Mouse (Mus musculus) Muller cell, postnatal 12 days (primary cell): ENCODE data around the gene Commd8.
A peak's percentile ranks its signal among the peaks of the same experiment; 100 is the strongest.
"Not testable (repeated sequence)": the region's sequence is repeated elsewhere in the genome, so short reads cannot be mapped to it uniquely, and the experiment has no call there.

Experiments
- DNase-seq: peaks from one replicate; pipeline ENCODE4 v3.0.0-alpha.2; 2015; ENCODE audit errors: inconsistent ontology term

Commd8 gene

GRCm38 (mm10) chr5:72168285-72168621 is 264 bp upstream of the Commd8 start:
- no peak for DNase-seq

GRCm38 (mm10) chr5:72164386-72164785 is 3.6 kb downstream of the Commd8 start:
- DNase-seq = no peak

GRCm38 (mm10) chr5:72162855-72163254 is 5.1 kb downstream of the Commd8 start:
- DNase-seq = no peak

GRCm38 (mm10) chr5:72160781-72161485 is 7.1 kb downstream of the Commd8 start:
- DNase-seq = no peak

GRCm38 (mm10) chr5:72159537-72159936 is 8.5 kb downstream of the Commd8 start:
- no peak for DNase-seq

- no peak for DNase-seq
Measured at GRCm38 (mm10) chr5:72158667-72159066, 9.3 kb downstream of the Commd8 start.

- DNase-seq = no peak
Measured at GRCm38 (mm10) chr5:72156598-72156997, 11.4 kb downstream of the Commd8 start.

- not testable (repeated sequence) for DNase-seq
Measured at GRCm38 (mm10) chr5:72155686-72156085, 12.3 kb downstream of the Commd8 start.

GRCm38 (mm10) chr5:72150870-72151269 is 17.1 kb downstream of the Commd8 start:
- no peak for DNase-seq

GRCm38 (mm10) chr5:72148679-72149078 is 19.3 kb downstream of the Commd8 start:
- DNase-seq = no peak

- no peak for DNase-seq
Measured at GRCm38 (mm10) chr5:72139619-72140018, 28.4 kb downstream of the Commd8 start.

GRCm38 (mm10) chr5:72138256-72138655 is 29.7 kb downstream of the Commd8 start:
- DNase-seq = no peak

GRCm38 (mm10) chr5:72133906-72134305 is 34.1 kb downstream of the Commd8 start:
- DNase-seq = no peak

- peak; percentile 6 for DNase-seq
Measured at GRCm38 (mm10) chr5:72126681-72127080, 41.3 kb downstream of the Commd8 start.

- DNase-seq = peak; percentile 49
Measured at GRCm38 (mm10) chr5:72122414-72123037, 45.5 kb downstream of the Commd8 start.
